Mouse (Mus musculus): ENCODE measurements at regions not wholly inside any gene's neighbourhood (a gene's known extent, or its start where the extent isn't known, plus 50 kb on each side); places are given as distances from the start of the nearest gene placed in this dataset.

DNA sequence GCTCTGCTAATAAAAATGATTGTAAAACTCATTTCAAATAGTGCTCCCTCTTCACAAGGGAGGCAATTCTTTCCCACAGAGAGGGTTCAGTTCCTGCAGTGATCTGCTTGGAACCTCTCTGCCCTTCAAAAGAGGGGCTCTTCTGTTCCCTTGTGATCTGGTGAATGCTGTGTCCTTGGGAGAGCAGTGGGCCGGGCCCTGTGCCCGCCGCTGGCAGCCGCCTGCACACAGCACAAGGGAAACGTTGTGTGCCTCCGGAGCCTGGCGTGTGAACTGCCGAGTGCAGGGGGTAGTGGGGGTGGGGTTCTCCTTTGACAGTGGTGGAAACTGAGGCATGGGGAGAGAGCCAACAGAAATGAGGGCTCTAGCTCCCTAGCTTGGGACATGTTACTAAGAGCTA is 54.4 kb upstream of the Csrp1 start:
- DNase-seq, result peak; percentile 38

- DNase-seq, result no peak
Measured at GRCm38 (mm10) chr1:135668331-135668730, 51.5 kb upstream of the Csrp1 start.

GRCm38 (mm10) chr1:135668951-135669350 is 50.9 kb upstream of the Csrp1 start:
- no peak for DNase-seq

GRCm38 (mm10) chr1:135669803-135670202 is 50.1 kb upstream of the Csrp1 start:
- peak; percentile 44 for DNase-seq

All from right cerebral cortex, postnatal 4 days (tissue).